Comparison of ENCODE assay signal across 18 mouse cellular contexts in the genomic region with DNA sequence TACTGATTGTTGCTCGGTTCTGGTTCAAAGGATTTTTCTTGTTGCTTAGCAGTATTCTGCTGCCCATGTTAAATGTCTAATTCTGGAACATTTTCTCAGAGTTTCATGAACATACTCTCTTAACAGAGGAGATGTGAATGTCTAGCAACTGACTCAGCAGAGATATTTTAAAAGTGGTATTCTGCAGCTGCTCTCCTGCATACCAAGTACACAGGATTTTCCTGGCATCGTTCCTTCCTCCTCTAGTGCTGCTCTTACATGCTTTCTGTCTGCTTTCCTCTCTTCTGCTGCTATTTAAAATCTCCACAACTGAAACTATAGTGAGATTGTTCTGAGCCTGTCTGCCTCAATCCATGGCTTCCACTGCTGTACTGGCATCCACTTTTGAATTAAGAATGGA. TPM values are rescaled to one million over a fixed set of nuclear protein-coding genes. Genes with fewer than 3 reads are reported as not detected.
DNase-seq lines count a peak whose midpoint lies in the region; ATAC-seq and TF ChIP-seq lines count a peak whose summit lies in the region.
"Had no signal": no experiment of that assay in that cellular context is flagged by ENCODE, and none has a peak within 500 bp of the region (broad histone marks: within the 10 kb centered on the region; RNA-seq: fewer than 3 reads in every experiment).

No protein-coding gene starts in this region.

- no peak overlapping the region for H3K4me3 ChIP-seq in heart, embryonic 15.5 days
- no peak overlapping the region for H3K4me3 ChIP-seq in heart, adult 2 months
- H3K4me3 ChIP-seq in C2C12 (ENCODE audit: insufficient read depth, poor library complexity, severe bottlenecking) = no peak overlapping the region
- H3K4me3 ChIP-seq in kidney, embryonic 14.5 days (ENCODE audit: low read length) = no peak overlapping the region
- H3K4me3 ChIP-seq in intestine, embryonic 15.5 days (replicated peaks) = no peak overlapping the region
- H3K4me3 ChIP-seq: embryonic facial prominence, embryonic 13.5 days; forebrain, embryonic 15.5 days; limb, embryonic 12.5 days; megakaryocyte, embryonic 14.5 days had no signal

- no peak for TF ChIP-seq POLR2A in heart, adult 2 months (IDR thresholded peaks at IDR 0.05; ENCODE audit: insufficient read depth, low read depth, low read length)

- H3K4me1 ChIP-seq in heart, embryonic 15.5 days (replicated peaks) = no peaks in the 10 kb centered on the region
- no peaks in the 10 kb centered on the region for H3K4me1 ChIP-seq in heart, adult 2 months (ENCODE audit: control insufficient read depth, insufficient read depth, low read length)
- no peaks in the 10 kb centered on the region for H3K4me1 ChIP-seq in kidney, embryonic 14.5 days (ENCODE audit: control insufficient read depth, insufficient read depth, low read length)
- H3K4me1 ChIP-seq in intestine, embryonic 15.5 days (replicated peaks) = no peaks in the 10 kb centered on the region
- H3K4me1 ChIP-seq: embryonic facial prominence, embryonic 13.5 days; forebrain, embryonic 15.5 days; limb, embryonic 12.5 days; megakaryocyte, embryonic 14.5 days had no signal

- H3K27ac ChIP-seq in heart, embryonic 15.5 days = peak overlapping the region; percentile 40; the same call in 1 of the 2 replicates
- no peak overlapping the region for H3K27ac ChIP-seq in heart, adult 2 months
- no peak overlapping the region for H3K27ac ChIP-seq in kidney, embryonic 14.5 days (ENCODE audit: low read depth, low read length)
- no peak overlapping the region for H3K27ac ChIP-seq in intestine, embryonic 15.5 days
- H3K27ac ChIP-seq: embryonic facial prominence, embryonic 13.5 days; forebrain, embryonic 15.5 days; kidney, postnatal 0 days; limb, embryonic 12.5 days had no signal

- no peaks in the 10 kb centered on the region for H3K79me2 ChIP-seq in heart, adult 2 months (replicated peaks; ENCODE audit: control insufficient read depth, insufficient read depth, low read length)
- no peaks in the 10 kb centered on the region for H3K79me2 ChIP-seq in C2C12 (ENCODE audit: control insufficient read depth, insufficient read depth)

- no peaks in the 10 kb centered on the region for H3K79me3 ChIP-seq in C2C12 (ENCODE audit: low read depth)

- H3K9ac ChIP-seq in heart, embryonic 15.5 days = no peak overlapping the region
- H3K9ac ChIP-seq in heart, adult 2 months (ENCODE audit: low read depth, low read length) = no peak overlapping the region
- no peak overlapping the region for H3K9ac ChIP-seq in kidney, embryonic 14.5 days (ENCODE audit: low read depth, low read length)
- H3K9ac ChIP-seq in intestine, embryonic 15.5 days = no peak overlapping the region
- H3K9ac ChIP-seq: embryonic facial prominence, embryonic 13.5 days; forebrain, embryonic 15.5 days; limb, embryonic 12.5 days; lung, embryonic 14.5 days had no signal

- H3K36me3 ChIP-seq in heart, embryonic 15.5 days = no peaks in the 10 kb centered on the region
- no peaks in the 10 kb centered on the region for H3K36me3 ChIP-seq in heart, adult 2 months (ENCODE audit: control insufficient read depth, insufficient read depth, low read length)
- H3K36me3 ChIP-seq in C2C12 (ENCODE audit: control insufficient read depth, insufficient read depth) = no peaks in the 10 kb centered on the region
- no peaks in the 10 kb centered on the region for H3K36me3 ChIP-seq in kidney, embryonic 14.5 days (ENCODE audit: control insufficient read depth, insufficient read depth, low read length)
- no peaks in the 10 kb centered on the region for H3K36me3 ChIP-seq in intestine, embryonic 15.5 days
- H3K36me3 ChIP-seq: embryonic facial prominence, embryonic 13.5 days; forebrain, embryonic 15.5 days; limb, embryonic 12.5 days had no signal

- DNase-seq in heart, adult 2 months = no peak
- peak; percentile 13 to 46 for DNase-seq in frontal cortex, postnatal 36 days (ENCODE audit: low spot score in 2 of 2)
- peak; percentile 15 to 22 for DNase-seq in right cerebral cortex, adult 2 months (ENCODE audit: low spot score in 2 of 2)
- no peak for DNase-seq in urinary bladder, postnatal 14 days (ENCODE audit: low spot score)
- DNase-seq: cerebellum, postnatal 14 days; lung, embryonic 14.5 days; spleen, adult 18-20 months had no signal

- no peaks in the 10 kb centered on the region for H3K27me3 ChIP-seq in heart, embryonic 15.5 days
- no peaks in the 10 kb centered on the region for H3K27me3 ChIP-seq in heart, adult 2 months (ENCODE audit: control insufficient read depth, insufficient read depth, low read length)
- H3K27me3 ChIP-seq in C2C12 (ENCODE audit: control insufficient read depth, insufficient read depth, insufficient read length) = no peaks in the 10 kb centered on the region
- H3K27me3 ChIP-seq in kidney, embryonic 14.5 days (ENCODE audit: control insufficient read depth, insufficient read depth, low read length) = no peaks in the 10 kb centered on the region
- H3K27me3 ChIP-seq in intestine, embryonic 15.5 days (replicated peaks) = no peaks in the 10 kb centered on the region
- H3K27me3 ChIP-seq: embryonic facial prominence, embryonic 13.5 days; forebrain, embryonic 15.5 days; limb, embryonic 12.5 days; megakaryocyte, embryonic 14.5 days had no signal

- no peak overlapping the region for H3K4me2 ChIP-seq in heart, embryonic 15.5 days
- no peak overlapping the region for H3K4me2 ChIP-seq in kidney, embryonic 14.5 days (replicated peaks; ENCODE audit: low read depth, low read length)
- H3K4me2 ChIP-seq in intestine, embryonic 15.5 days (replicated peaks) = no peak overlapping the region
- H3K4me2 ChIP-seq: embryonic facial prominence, embryonic 13.5 days; forebrain, embryonic 15.5 days; limb, embryonic 12.5 days; lung, embryonic 14.5 days had no signal

- no peak overlapping the region for H3ac ChIP-seq in C2C12 (ENCODE audit: control insufficient read depth, insufficient read length, low read depth)

- no peak for TF ChIP-seq CTCF in heart, adult 2 months (IDR thresholded peaks at IDR 0.05)
- no peak for TF ChIP-seq CTCF in C2C12 (IDR thresholded peaks at IDR 0.05; ENCODE audit: control insufficient read depth, insufficient read depth, insufficient read length)

- intact Hi-C loops in heart, adult 2 months (cut with DNase I) = no loop called here

- no peak for TF ChIP-seq EP300 in heart, adult 2 months (IDR thresholded peaks at IDR 0.05; ENCODE audit: insufficient read depth, low read depth, low read length)

- no peak for ATAC-seq in heart, embryonic 15.5 days (replicated peaks; ENCODE audit: insufficient number of reproducible peaks, insufficient read depth, low FRiP score, low read depth)
- ATAC-seq in kidney, embryonic 14.5 days (ENCODE audit: low FRiP score, low TSS enrichment) = no peak
- no peak for ATAC-seq in intestine, embryonic 15.5 days
- ATAC-seq: forebrain, embryonic 15.5 days had no signal

- no peaks in the 10 kb centered on the region for H3K9me3 ChIP-seq in heart, embryonic 15.5 days (replicated peaks)
- no peaks in the 10 kb centered on the region for H3K9me3 ChIP-seq in kidney, embryonic 14.5 days (ENCODE audit: control insufficient read depth, low read length)
- no peaks in the 10 kb centered on the region for H3K9me3 ChIP-seq in intestine, embryonic 15.5 days
- H3K9me3 ChIP-seq: embryonic facial prominence, embryonic 13.5 days; forebrain, embryonic 15.5 days; limb, embryonic 12.5 days; megakaryocyte, embryonic 14.5 days had no signal

- 37% methylated on average over 2 of the region's 2 CpGs for WGBS in heart, embryonic 15.5 days
- 31% methylated on average over 2 of the region's 2 CpGs for WGBS in heart, adult 2 months
- 82% methylated on average over 2 of the region's 2 CpGs for WGBS in kidney, embryonic 14.5 days
- 68% methylated on average over 2 of the region's 2 CpGs for WGBS in intestine, embryonic 15.5 days

TF ChIP-seq in C2C12, 6 proteins besides CTCF, POLR2A, EP300 and RAD21:
- TF ChIP-seq MYOD1 (IDR thresholded peaks at IDR 0.05; ENCODE audit: control insufficient read depth, insufficient read length, low read depth) (peak; percentile 31), USF1 (IDR thresholded peaks at IDR 0.05; ENCODE audit: low read depth) (no peak)

RNA-seq across cellular contexts. Expression of gene 4933403O08Rik, which starts 16.7 kb away (rescaled TPM):
- polyA plus RNA-seq in heart, embryonic 15.5 days (2015; fragmentation: Nextera tagmentation; extraction: Ambion mirVana) = not detected in 2 replicates
- total RNA-seq in heart, adult 2 months (2021) = not detected
- not detected in 2 replicates for polyA plus RNA-seq in heart, adult 2 months (2012; rRNA removed)
- not detected for polyA plus RNA-seq in C2C12 (2012; fragmentation: generic; extraction: Trizol)
- polyA plus RNA-seq in kidney, embryonic 14.5 days (2014; fragmentation: Nextera tagmentation; extraction: Ambion mirVana) = 0.37 TPM in 1 of 2 replicates, not detected in the other
- polyA plus RNA-seq in intestine, embryonic 15.5 days (2015; fragmentation: Nextera tagmentation; extraction: Ambion mirVana) = not detected in 2 replicates
- total RNA-seq: heart, postnatal 25 days had no signal
- polyA plus RNA-seq: embryonic facial prominence, embryonic 13.5 days; forebrain, embryonic 15.5 days; gonadal fat pad, adult 2 months; kidney, postnatal 0 days; limb, embryonic 12.5 days; lung, embryonic 14.5 days had no signal

RNA-seq across cellular contexts. Expression of gene Apool, which starts 55.6 kb away (rescaled TPM):
- polyA plus RNA-seq in heart, embryonic 15.5 days (2015; fragmentation: Nextera tagmentation; extraction: Ambion mirVana) = 65.8 and 79.9 TPM in 2 replicates
- 10 to 100 TPM; 60.0 to 66.6 TPM for total RNA-seq in heart, adult 2 months (2021)
- polyA plus RNA-seq in heart, adult 2 months (2012; rRNA removed) = 16.2 and 34.1 TPM in 2 replicates
- polyA plus RNA-seq in C2C12 (2012; fragmentation: generic; extraction: Trizol) = 9.8 TPM
- 59.9 and 76.0 TPM in 2 replicates for polyA plus RNA-seq in kidney, embryonic 14.5 days (2014; fragmentation: Nextera tagmentation; extraction: Ambion mirVana)
- polyA plus RNA-seq in intestine, embryonic 15.5 days (2015; fragmentation: Nextera tagmentation; extraction: Ambion mirVana) = 57.0 and 57.1 TPM in 2 replicates

Comparison
In these comparisons a context has a peak if more than half of its experiments do, and no peak if none do; other contexts are left out.
1. DNase-seq: peak in frontal cortex, postnatal 36 days (2 of 2) and right cerebral cortex, adult 2 months (2 of 2); none in heart, adult 2 months (0 of 2) and urinary bladder, postnatal 14 days (single experiment).